Mouse (Mus musculus): ENCODE data around the gene Cant1.

Cant1 gene

GRCm38 (mm10) chr11:118431100-118431948 lies 12.4 kb upstream of the Cant1 start:
- in situ Hi-C loops (cut with MboI; ENCODE audit: unreplicated experiment in 2 of 2) = loop anchor here in 1 of 2 experiments (25.0 kb wide), 1 partner anchor 569 kb away; the partner anchor contains the start of genes Tha1 and Tmem235

GRCm38 (mm10) chr11:118430291-118430885 lies 11.5 kb upstream of the Cant1 start:
- in situ Hi-C loops (cut with MboI; ENCODE audit: unreplicated experiment in 2 of 2) = loop anchor here in 1 of 2 experiments (25.0 kb wide), 1 partner anchor 568 kb away; the partner anchor contains the start of genes Tha1 and Tmem235

GRCm38 (mm10) chr11:118428944-118429709 lies 10.2 kb upstream of the Cant1 start:
- in situ Hi-C loops (cut with MboI; ENCODE audit: unreplicated experiment in 2 of 2) = loop anchor here in 1 of 2 experiments (25.0 kb wide), 1 partner anchor 567 kb away; the partner anchor contains the start of genes Tha1 and Tmem235

- in situ Hi-C loops (cut with MboI; ENCODE audit: unreplicated experiment in 2 of 2) = loop anchor here in 1 of 2 experiments (25.0 kb wide), 1 partner anchor 566 kb away; the partner anchor contains the start of genes Tha1 and Tmem235
Measured at GRCm38 (mm10) chr11:118428460-118428868, 9.6 kb upstream of the Cant1 start.

GRCm38 (mm10) chr11:118427986-118428385 lies 9.1 kb upstream of the Cant1 start, which contains the start of gene C1qtnf1:
TSS of gene C1qtnf1 (plus strand) at chr11:118428203.
- in situ Hi-C loops (cut with MboI; ENCODE audit: unreplicated experiment in 2 of 2) = loop anchor here in 1 of 2 experiments (25.0 kb wide), 1 partner anchor 566 kb away; the partner anchor contains the start of genes Tha1 and Tmem235

- in situ Hi-C loops (cut with MboI; ENCODE audit: unreplicated experiment in 2 of 2) = loop anchor here in 1 of 2 experiments (25.0 kb wide), 1 partner anchor 565 kb away; the partner anchor contains the start of genes Tha1 and Tmem235
Measured at GRCm38 (mm10) chr11:118427266-118427779, 8.4 kb upstream of the Cant1 start.

GRCm38 (mm10) chr11:118426765-118427164 lies 7.9 kb upstream of the Cant1 start:
- in situ Hi-C loops (cut with MboI; ENCODE audit: unreplicated experiment in 2 of 2) = loop anchor here in 1 of 2 experiments (25.0 kb wide), 1 partner anchor 564 kb away; the partner anchor contains the start of genes Tha1 and Tmem235

GRCm38 (mm10) chr11:118424621-118425335 lies 5.9 kb upstream of the Cant1 start:
- in situ Hi-C loops (cut with MboI; ENCODE audit: unreplicated experiment in 2 of 2) = loop anchor here in 1 of 2 experiments (25.0 kb wide), 1 partner anchor 562 kb away; the partner anchor contains the start of genes Tha1 and Tmem235

GRCm38 (mm10) chr11:118423266-118423971 lies 4.5 kb upstream of the Cant1 start:
- in situ Hi-C loops (cut with MboI; ENCODE audit: unreplicated experiment in 2 of 2) = no loop called here

- in situ Hi-C loops (cut with MboI; ENCODE audit: unreplicated experiment in 2 of 2) = no loop called here
Measured at GRCm38 (mm10) chr11:118420261-118420660, 1.4 kb upstream of the Cant1 start.

GRCm38 (mm10) chr11:118418442-118418833 lies 448 bp downstream of the Cant1 start:
- in situ Hi-C loops (cut with MboI; ENCODE audit: unreplicated experiment in 2 of 2) = no loop called here

- in situ Hi-C loops (cut with MboI; ENCODE audit: unreplicated experiment in 2 of 2) = no loop called here
Measured at GRCm38 (mm10) chr11:118417496-118417895, 1.4 kb downstream of the Cant1 start.

GRCm38 (mm10) chr11:118416046-118416445 lies 2.8 kb downstream of the Cant1 start:
- in situ Hi-C loops (cut with MboI; ENCODE audit: unreplicated experiment in 2 of 2) = no loop called here

- in situ Hi-C loops (cut with MboI; ENCODE audit: unreplicated experiment in 2 of 2) = no loop called here
Measured at GRCm38 (mm10) chr11:118415630-118416029, 3.3 kb downstream of the Cant1 start.

- in situ Hi-C loops (cut with MboI; ENCODE audit: unreplicated experiment in 2 of 2) = no loop called here
Measured at GRCm38 (mm10) chr11:118414270-118414669, 4.6 kb downstream of the Cant1 start.

GRCm38 (mm10) chr11:118413055-118413454 lies 5.8 kb downstream of the Cant1 start:
- in situ Hi-C loops (cut with MboI; ENCODE audit: unreplicated experiment in 2 of 2) = no loop called here

- in situ Hi-C loops (cut with MboI; ENCODE audit: unreplicated experiment in 2 of 2) = no loop called here
Measured at GRCm38 (mm10) chr11:118412601-118413000, 6.3 kb downstream of the Cant1 start.

GRCm38 (mm10) chr11:118411271-118411670 lies 7.6 kb downstream of the Cant1 start:
- in situ Hi-C loops (cut with MboI; ENCODE audit: unreplicated experiment in 2 of 2) = no loop called here

- in situ Hi-C loops (cut with MboI; ENCODE audit: unreplicated experiment in 2 of 2) = no loop called here
Measured at GRCm38 (mm10) chr11:118410479-118410878, 8.4 kb downstream of the Cant1 start.
